Mouse (Mus musculus) heart, embryonic 11.5 days (tissue): ENCODE results near the gene Plekha6. TPM values are rescaled to one million over a fixed set of nuclear protein-coding genes. Genes with fewer than 3 reads are reported as not detected.
A peak's percentile ranks its signal among the peaks of the same experiment; 100 is the strongest.

Experiments
- ATAC-seq: fragments of 200-750 bp; cut with Nextera tagmentation; replicated peaks from 2 replicates; pipeline ENCODE4 v1.8.0; 2017; ENCODE audit warnings: moderate library complexity; ENCODE audit not compliant: insufficient number of reproducible peaks, low FRiP score, low TSS enrichment
- H3K27ac ChIP-seq: fragments of 300-500 bp; sonication (generic); 2 replicates; pipeline ENCODE4 v1.5.1; 2014; ENCODE audit warnings: mild to moderate bottlenecking, low read depth, low read length
- H3K27me3 ChIP-seq: fragments of 300-500 bp; sonication (generic); 2 replicates; pipeline ENCODE4 v1.6.1; 2014; ENCODE audit warnings: mild to moderate bottlenecking, low read length, mixed read lengths; ENCODE audit not compliant: control insufficient read depth, insufficient read depth
- H3K36me3 ChIP-seq: fragments of 300-500 bp; sonication (generic); 2 replicates; pipeline ENCODE4 v1.6.1; 2014; ENCODE audit warnings: mild to moderate bottlenecking, low read length, moderate library complexity, mixed read lengths; ENCODE audit not compliant: control insufficient read depth, insufficient read depth
- H3K4me1 ChIP-seq: fragments of 300-500 bp; sonication (generic); 2 replicates; pipeline ENCODE4 v1.6.1; 2014; ENCODE audit warnings: low read length; ENCODE audit not compliant: control insufficient read depth, insufficient read depth
- H3K4me2 ChIP-seq: fragments of 300-500 bp; sonication (generic); 2 replicates; pipeline ENCODE4 v1.6.1; 2014; ENCODE audit warnings: mild to moderate bottlenecking, moderate library complexity
- H3K4me3 ChIP-seq: fragments of 300-500 bp; sonication (generic); 2 replicates; pipeline ENCODE4 v1.5.1; 2014; ENCODE audit warnings: low read depth, low read length
- H3K9ac ChIP-seq: fragments of 300-500 bp; sonication (generic); 2 replicates; pipeline ENCODE4 v1.6.1; 2014; ENCODE audit warnings: mild to moderate bottlenecking, low read depth, low read length, moderate library complexity
- H3K9me3 ChIP-seq: fragments of 300-500 bp; sonication (generic); replicated peaks from 2 replicates; pipeline ENCODE4 v1.6.1; 2016; ENCODE audit warnings: low read length; ENCODE audit not compliant: control insufficient read depth
- WGBS: fragments of 180-500 bp; shearing (Covaris S2); extraction: QIAGEN DNeasy Blood & Tissue Kit; methylation state at CpG from one replicate; pipeline ENCODE4 v1.1.7; 2014; ENCODE audit not compliant: insufficient replicate concordance; 5-methylcytosine and 5-hydroxymethylcytosine counted together
- polyA plus RNA-seq: library from polyadenylated mRNA; unstranded; fragments of >200 nt; fragmentation: Nextera tagmentation; extraction: Ambion mirVana; gene quantifications from 2 replicates; pipeline ENCODE4 v1.2.1, GENCODE M21; 2014

Gene Plekha6
- polyA plus RNA-seq, 1 experiment from 2014 or later = 13.6 TPM

DNA sequence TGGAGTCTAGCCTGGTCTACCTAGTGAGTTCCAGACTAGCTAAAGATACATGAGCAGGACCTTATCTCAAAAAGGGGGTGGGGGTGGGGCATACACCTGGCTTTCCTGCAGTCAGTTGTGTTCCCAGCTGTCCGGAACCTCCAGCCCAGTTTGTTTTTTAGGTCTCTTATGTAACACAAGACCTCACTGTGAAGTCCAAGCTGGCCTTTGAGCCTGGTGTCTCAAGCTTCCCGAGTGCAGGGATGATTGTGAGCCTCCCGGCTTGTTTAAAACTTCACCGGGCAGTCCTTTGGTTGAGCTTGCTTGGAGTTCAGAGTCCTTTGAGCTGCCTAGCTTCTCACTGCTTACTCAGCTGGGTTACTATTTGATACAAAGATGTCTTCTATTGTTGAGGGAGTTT is 29.9 kb upstream of the Plekha6 start:
- Histone ChIP-seq H3K36me3 (peaks cover 19% of the 10 kb centered on the region), H3K4me1 (peaks cover 10% of the 10 kb centered on the region), H3K9me3 (no peaks in the 10 kb centered on the region), H3K27ac (no peak overlapping the region), H3K4me3 (peak overlapping the region; percentile 99), H3K27me3 (no peaks in the 10 kb centered on the region), H3K4me2 (peak overlapping the region; percentile 84), H3K9ac (peak overlapping the region; percentile 99)
- WGBS = 15% methylated on average over 4 of the region's 4 CpGs
- ATAC-seq = no peak

DNA sequence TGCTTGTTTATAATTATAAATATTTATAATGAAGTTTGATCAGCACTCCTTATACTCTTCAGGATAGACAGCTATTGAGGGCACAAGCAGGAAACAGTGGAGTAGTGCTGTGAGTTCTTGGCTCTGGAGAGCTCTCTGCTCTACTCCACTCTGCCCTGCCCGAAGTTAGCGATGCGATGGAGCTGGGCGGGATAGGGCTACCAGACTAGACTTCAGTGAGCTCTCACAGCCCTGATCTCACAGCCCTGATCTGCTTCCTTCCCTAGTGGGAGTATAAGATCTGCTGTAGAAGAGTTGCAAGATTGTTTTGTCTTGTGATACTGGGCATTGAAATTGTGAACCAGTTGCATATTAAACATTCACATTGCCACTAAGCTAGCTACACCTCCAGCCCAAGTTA is 29.1 kb upstream of the Plekha6 start:
- ATAC-seq = no peak
- Histone ChIP-seq H3K36me3 (peaks cover 21% of the 10 kb centered on the region), H3K4me2 (peak overlapping the region; percentile 84), H3K27ac (no peak overlapping the region), H3K4me3 (peak overlapping the region; percentile 99), H3K27me3 (no peaks in the 10 kb centered on the region), H3K4me1 (peaks cover 10% of the 10 kb centered on the region), H3K9ac (peak overlapping the region; percentile 99; the same call in 1 of the 2 replicates), H3K9me3 (no peaks in the 10 kb centered on the region)
- 37% methylated on average over 4 of the region's 4 CpGs for WGBS

DNA sequence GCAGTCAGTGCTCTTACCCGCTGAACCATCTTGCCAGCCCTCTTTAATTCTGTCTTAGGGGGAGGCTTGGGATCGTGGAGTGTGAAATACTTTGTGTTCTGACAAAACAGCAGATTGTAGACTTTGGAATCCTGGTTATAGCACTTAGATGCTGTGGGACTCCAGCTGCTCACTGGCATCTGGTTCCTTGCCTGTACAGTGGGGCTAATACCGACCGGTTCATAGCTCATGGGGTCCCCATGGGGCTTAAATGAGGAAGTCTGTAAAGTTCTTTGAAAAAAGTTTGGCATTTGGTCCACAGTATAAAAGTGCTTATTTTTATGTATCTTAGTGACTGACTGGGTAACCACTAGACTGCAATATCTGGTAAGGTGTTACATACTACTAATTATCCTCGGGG is 28.2 kb upstream of the Plekha6 start:
- no peak overlapping the region for H3K27ac ChIP-seq
- H3K9me3 ChIP-seq = no peaks in the 10 kb centered on the region
- no peak overlapping the region for H3K9ac ChIP-seq
- peak overlapping the region; percentile 84 for H3K4me2 ChIP-seq
- peaks cover 10% of the 10 kb centered on the region for H3K4me1 ChIP-seq
- peak overlapping the region; percentile 0; the same call in 1 of the 2 replicates for H3K4me3 ChIP-seq
- no peaks in the 10 kb centered on the region for H3K27me3 ChIP-seq
- no peak for ATAC-seq
- WGBS = 71% methylated on average over 5 of the region's 5 CpGs
- peaks cover 28% of the 10 kb centered on the region for H3K36me3 ChIP-seq

DNA sequence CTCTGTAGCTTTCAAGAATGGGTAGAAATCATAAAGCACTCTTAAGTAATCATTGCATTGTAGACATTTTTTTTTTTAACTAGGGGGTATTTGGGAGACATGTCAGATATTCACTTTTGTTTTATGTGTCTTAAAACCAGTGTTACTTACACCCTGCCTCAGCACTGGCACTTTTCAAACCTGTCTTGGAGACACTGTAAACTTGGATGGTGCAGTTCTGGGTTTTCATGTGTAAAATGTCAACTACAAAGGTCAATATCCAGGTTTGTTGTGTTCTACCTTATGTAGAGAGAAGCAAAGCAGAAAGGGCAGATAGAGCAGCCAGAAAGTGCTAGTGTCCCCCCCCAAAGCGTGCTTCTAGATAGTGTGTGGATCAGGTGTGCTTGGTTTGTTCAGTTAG is 25.6 kb upstream of the Plekha6 start:
- Histone ChIP-seq H3K9ac (no peak overlapping the region), H3K4me2 (no peak overlapping the region), H3K4me1 (peaks cover 7% of the 10 kb centered on the region), H3K27me3 (no peaks in the 10 kb centered on the region), H3K27ac (no peak overlapping the region), H3K4me3 (no peak overlapping the region), H3K36me3 (peaks cover 34% of the 10 kb centered on the region), H3K9me3 (no peaks in the 10 kb centered on the region)
- no peak for ATAC-seq
- WGBS = 97% methylated on average over 1 of the region's 1 CpGs

DNA sequence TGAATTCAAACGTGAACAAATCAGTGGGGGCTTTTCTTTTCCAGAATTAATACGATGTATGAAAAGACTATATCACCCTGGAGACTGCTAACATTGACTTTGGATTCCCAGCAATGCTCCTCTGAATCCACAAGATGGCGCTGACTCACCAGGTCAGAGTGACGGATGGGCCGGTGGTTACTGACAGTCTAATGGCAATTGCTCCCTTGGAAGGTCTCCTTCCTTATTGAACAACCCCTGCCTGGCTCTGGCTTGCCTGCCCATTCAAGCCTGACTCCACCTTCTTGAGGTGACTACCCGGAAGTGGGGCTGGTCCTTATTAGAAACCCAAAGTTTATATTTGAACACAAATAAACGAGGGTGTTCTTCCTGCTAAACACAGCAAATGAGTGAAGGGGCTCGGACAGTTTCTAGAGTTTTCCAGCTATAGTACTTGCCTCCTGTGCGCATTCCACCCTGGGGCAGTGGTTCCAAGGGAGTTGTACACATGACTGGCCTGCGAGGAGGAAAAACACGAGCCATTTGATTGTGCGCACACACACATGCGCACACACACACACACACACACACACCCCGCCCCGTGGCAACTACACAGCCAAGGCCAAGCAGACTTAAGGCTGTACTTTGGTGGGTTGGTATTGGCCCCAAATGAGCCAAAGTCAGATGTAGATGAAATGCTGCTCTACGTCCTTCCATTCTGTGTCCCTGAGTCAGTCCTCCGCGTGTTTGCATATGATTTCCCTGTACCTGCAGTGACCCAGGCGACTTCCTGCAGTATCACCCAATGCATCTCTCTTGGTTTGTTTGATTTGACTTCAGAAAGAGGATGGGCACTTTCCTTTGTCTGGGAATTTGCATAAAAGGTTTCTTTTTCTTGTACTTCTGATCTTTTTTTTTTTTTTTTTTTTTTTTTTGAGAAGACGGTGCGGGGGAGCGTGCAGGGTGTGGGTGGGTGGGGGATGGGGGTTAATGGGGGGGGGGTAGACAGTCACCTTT is 17.7 kb upstream of the Plekha6 start:
- no peak for ATAC-seq
- Histone ChIP-seq H3K9me3 (0 out of 2 replicates have a peak, but pooled peaks cover 3% of the 10 kb centered on the region), H3K4me2 (no peak overlapping the region), H3K27ac (no peak overlapping the region), H3K9ac (no peak overlapping the region), H3K36me3 (peaks cover 1% of the 10 kb centered on the region), H3K4me1 (no peaks in the 10 kb centered on the region), H3K27me3 (no peaks in the 10 kb centered on the region), H3K4me3 (no peak overlapping the region)
- WGBS = 60% methylated on average over 22 of the region's 22 CpGs

DNA sequence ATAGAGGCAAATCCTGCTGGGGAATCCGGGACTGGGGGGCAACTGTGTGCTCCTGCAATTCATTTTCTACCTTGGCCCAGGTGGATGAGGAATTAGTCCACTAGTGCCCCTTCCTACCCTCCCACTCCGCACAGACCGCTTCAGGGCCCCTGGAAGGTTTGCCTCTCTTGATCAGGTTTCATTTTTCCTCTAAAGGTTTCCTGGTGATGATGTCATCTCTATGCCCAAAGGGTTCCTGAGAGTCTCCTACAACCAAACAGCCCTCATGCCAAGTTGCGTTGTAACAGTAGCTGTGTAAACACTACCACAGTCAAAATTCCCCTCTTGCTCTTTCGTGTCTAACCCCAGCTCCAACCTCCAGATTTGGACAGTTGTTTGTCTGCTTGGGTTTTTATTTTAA is 16.7 kb upstream of the Plekha6 start:
- no peaks in the 10 kb centered on the region; the same call in 1 of the 2 replicates for H3K36me3 ChIP-seq
- H3K4me2 ChIP-seq = no peak overlapping the region
- H3K9ac ChIP-seq = no peak overlapping the region
- WGBS = 81% methylated on average over 5 of the region's 5 CpGs
- no peak overlapping the region for H3K27ac ChIP-seq
- no peak for ATAC-seq
- H3K27me3 ChIP-seq = no peaks in the 10 kb centered on the region
- H3K4me3 ChIP-seq = no peak overlapping the region
- no peaks in the 10 kb centered on the region for H3K4me1 ChIP-seq
- H3K9me3 ChIP-seq = 0 out of 2 replicates have a peak, but pooled peaks cover 3% of the 10 kb centered on the region

DNA sequence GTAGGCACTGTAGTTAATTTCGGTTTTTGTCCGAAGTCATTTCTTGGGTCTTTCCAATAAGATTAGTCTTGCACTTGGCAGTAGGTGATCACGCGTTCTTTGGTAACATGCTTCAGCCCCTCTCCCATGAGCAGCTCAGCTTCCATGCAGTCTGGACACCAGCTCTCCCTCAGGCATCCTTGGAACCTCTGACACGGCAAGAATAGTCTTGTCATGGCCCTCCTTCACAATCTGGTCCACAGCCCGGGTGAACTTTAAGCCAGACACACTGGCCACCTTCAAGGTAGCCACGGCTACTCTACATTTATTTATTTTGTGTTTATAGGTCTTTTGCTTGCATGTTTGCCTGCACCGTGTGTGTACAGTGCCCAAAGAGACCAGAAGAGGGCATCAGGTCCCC is 15.9 kb upstream of the Plekha6 start:
- Histone ChIP-seq H3K4me3 (no peak overlapping the region), H3K4me2 (no peak overlapping the region), H3K27me3 (no peaks in the 10 kb centered on the region), H3K27ac (no peak overlapping the region), H3K36me3 (no peaks in the 10 kb centered on the region), H3K4me1 (no peaks in the 10 kb centered on the region), H3K9me3 (0 out of 2 replicates have a peak, but pooled peaks cover 3% of the 10 kb centered on the region), H3K9ac (no peak overlapping the region)
- WGBS = 85% methylated on average over 8 of the region's 8 CpGs
- ATAC-seq = no peak

DNA sequence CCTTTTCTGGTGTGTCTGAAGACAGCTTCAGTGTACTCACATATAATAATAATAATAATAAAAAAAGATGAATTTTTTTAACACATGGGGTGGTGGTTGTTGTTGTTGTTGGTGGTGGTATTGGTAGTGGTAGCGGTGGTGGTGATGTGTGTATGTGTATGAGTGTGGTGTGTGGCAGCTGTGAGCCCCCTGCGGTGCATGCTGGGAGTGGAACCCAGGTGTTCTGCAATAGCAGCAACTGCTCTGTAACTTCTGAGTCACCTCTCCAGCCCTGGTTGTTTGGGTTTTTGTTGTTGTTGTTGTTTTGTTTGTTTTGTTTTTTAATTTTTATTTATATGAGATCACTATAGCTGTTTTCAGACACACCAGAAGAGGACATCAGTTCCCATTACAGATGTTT is 13.5 kb upstream of the Plekha6 start:
- no peaks in the 10 kb centered on the region for H3K4me1 ChIP-seq
- 0 out of 2 replicates have a peak, but pooled peaks cover 3% of the 10 kb centered on the region for H3K9me3 ChIP-seq
- no peak overlapping the region for H3K27ac ChIP-seq
- H3K4me2 ChIP-seq = no peak overlapping the region
- no peaks in the 10 kb centered on the region for H3K27me3 ChIP-seq
- WGBS = 90% methylated on average over 2 of the region's 2 CpGs
- no peak overlapping the region for H3K9ac ChIP-seq
- H3K4me3 ChIP-seq = no peak overlapping the region
- ATAC-seq = no peak
- no peaks in the 10 kb centered on the region for H3K36me3 ChIP-seq
